Mouse (Mus musculus) small intestine, adult 2 months (tissue): ENCODE measurements around the gene Ap1g2.

Source experiments
- CTCF ChIP-seq: fragments of 200-500 bp; IDR thresholded peaks from 2 replicates; pipeline ENCODE4 v1.5.1; 2012; ENCODE audit warnings: low read depth, mild to moderate bottlenecking, control low read depth, inconsistent platforms, low read length, moderate library complexity, mixed read lengths; ENCODE audit not compliant: insufficient replicate concordance, insufficient read length; ENCODE audit errors: extremely low read depth
- POLR2A ChIP-seq: fragments of 200-500 bp; IDR thresholded peaks from 2 replicates; pipeline ENCODE4 v1.6.1; 2012; ENCODE audit warnings: low read depth, mild to moderate bottlenecking, control low read depth, inconsistent platforms, low read length, moderate library complexity

GRCm38 (mm10) chr14:55126521-55126920 lies 20.1 kb upstream of the Ap1g2 start:
- TF ChIP-seq POLR2A (no peak), CTCF (no peak)
